Mouse (Mus musculus) forebrain, postnatal 0 days (tissue): ENCODE measurements around the gene Hcst. TPM values are rescaled to one million over a fixed set of nuclear protein-coding genes. Genes with fewer than 3 reads are reported as not detected.

ENCODE experiments used
- ATAC-seq: fragments of 200-750 bp; cut with Nextera tagmentation; 2 replicates; pipeline ENCODE4 v1.8.0; 2017; ENCODE audit warnings: mild to moderate bottlenecking, moderate library complexity
- DNase-seq: peaks from one replicate; pipeline ENCODE4 v3.0.0-alpha.2; 2015
- H3K27ac ChIP-seq: fragments of 300-500 bp; sonication (generic); 2 replicates; pipeline ENCODE4 v1.5.1; 2014; ENCODE audit warnings: low read depth, mild to moderate bottlenecking, antibody characterized with exemption, low read length, moderate library complexity, mixed read lengths
- H3K27me3 ChIP-seq: fragments of 300-500 bp; sonication (generic); 2 replicates; pipeline ENCODE4 v1.6.1; 2014; ENCODE audit warnings: mild to moderate bottlenecking, low read length, mixed read lengths; ENCODE audit not compliant: insufficient read depth
- H3K36me3 ChIP-seq: fragments of 300-500 bp; sonication (generic); 2 replicates; pipeline ENCODE4 v1.6.1; 2014; ENCODE audit warnings: mild to moderate bottlenecking, moderate library complexity; ENCODE audit not compliant: insufficient read depth
- H3K4me1 ChIP-seq: fragments of 300-500 bp; sonication (generic); 2 replicates; pipeline ENCODE4 v1.6.1; 2014; ENCODE audit warnings: antibody characterized with exemption; ENCODE audit not compliant: insufficient read depth
- H3K4me2 ChIP-seq: fragments of 300-500 bp; sonication (generic); 2 replicates; pipeline ENCODE4 v1.6.1; 2014; ENCODE audit warnings: low read depth, mild to moderate bottlenecking, moderate library complexity
- H3K4me3 ChIP-seq: fragments of 300-500 bp; sonication (generic); 2 replicates; pipeline ENCODE4 v1.5.1; 2014; ENCODE audit warnings: low read depth, low read length, mixed read lengths
- H3K9ac ChIP-seq: fragments of 300-500 bp; sonication (generic); 2 replicates; pipeline ENCODE4 v1.6.1; 2014; ENCODE audit warnings: mild to moderate bottlenecking
- H3K9me3 ChIP-seq: fragments of 300-500 bp; sonication (generic); 2 replicates; pipeline ENCODE4 v1.6.1; 2016; ENCODE audit warnings: low read length
- CTCF ChIP-seq: sonication (generic); IDR thresholded peaks from 2 replicates; pipeline ENCODE4 v1.5.1; 2016; ENCODE audit warnings: antibody characterized with exemption, control low read depth, low read depth
- WGBS: fragments of 180-500 bp; shearing (Covaris S2); extraction: QIAGEN DNeasy Blood & Tissue Kit; methylation state at CpG from one replicate; pipeline ENCODE4 v1.1.7; 2014; 5-methylcytosine and 5-hydroxymethylcytosine counted together
- polyA plus RNA-seq: library from polyadenylated mRNA; unstranded; fragments of >200 nt; fragmentation: Nextera tagmentation; extraction: Ambion mirVana; gene quantifications from 2 replicates; pipeline ENCODE4 v1.2.1, GENCODE M21; 2015
- total RNA-seq: library from RNA; depleted of rRNA; stranded (reverse); fragments of >200 nt; gene quantifications from 2 replicates; pipeline ENCODE4 v1.2.3, GENCODE M21; 2014

Gene Hcst
- total and polyA plus RNA-seq, 2 experiments from 2014 or later: 0.41 TPM; not detected in 1

DNA sequence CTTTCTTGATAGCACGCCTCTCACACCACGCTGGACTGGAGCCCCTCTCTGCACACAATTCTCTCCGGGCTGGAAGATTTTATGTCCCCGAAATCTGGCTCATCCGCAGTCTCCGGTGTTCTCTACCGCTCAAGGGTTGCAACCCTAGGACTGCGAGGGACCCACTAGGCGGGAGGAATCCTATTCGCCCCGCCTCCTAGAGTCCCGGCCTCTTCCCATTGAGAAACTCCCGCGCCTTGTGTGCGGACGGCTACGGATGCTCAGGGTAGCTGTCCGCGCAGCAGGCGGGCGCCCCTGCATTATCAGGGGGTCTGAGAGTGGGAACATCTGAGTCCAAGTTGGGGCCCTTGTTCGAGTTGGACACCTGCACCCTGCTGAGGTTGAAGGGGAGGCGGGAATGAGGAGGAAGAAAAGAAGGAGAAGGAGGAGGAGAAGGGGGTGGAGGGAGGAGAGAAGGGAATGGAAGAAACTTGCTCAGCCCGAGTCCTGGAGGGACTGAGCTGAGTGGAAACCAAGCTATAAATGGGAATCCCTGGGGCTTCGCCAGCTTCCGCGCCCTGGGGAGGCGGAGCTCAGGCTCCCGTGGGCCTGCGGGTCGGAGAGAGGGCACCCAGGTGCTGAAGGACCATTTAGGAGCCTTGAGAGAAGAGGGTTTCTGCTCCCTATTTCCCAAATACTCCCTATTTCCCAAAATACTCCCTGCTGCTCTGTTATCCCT lies 37.4 kb upstream of the Hcst start:
- no peaks in the 10 kb centered on the region for H3K36me3 ChIP-seq
- no peak; the same call in 1 of the 2 replicates for ATAC-seq
- peaks cover 82% of the 10 kb centered on the region for H3K27me3 ChIP-seq
- 0 out of 2 replicates have a peak, but pooled peaks cover 4% of the 10 kb centered on the region for H3K9me3 ChIP-seq
- H3K4me3 ChIP-seq: peak overlapping the region; percentile 11
- peaks cover 4% of the 10 kb centered on the region; the same call in 1 of the 2 replicates for H3K4me1 ChIP-seq
- under 1% methylated on average over 30 of the region's 31 CpGs for WGBS
- H3K9ac ChIP-seq: no peak overlapping the region
- H3K27ac ChIP-seq: no peak overlapping the region
- peak overlapping the region; percentile 42 for H3K4me2 ChIP-seq
- DNase-seq: no peak
- no peak for TF ChIP-seq CTCF

DNA sequence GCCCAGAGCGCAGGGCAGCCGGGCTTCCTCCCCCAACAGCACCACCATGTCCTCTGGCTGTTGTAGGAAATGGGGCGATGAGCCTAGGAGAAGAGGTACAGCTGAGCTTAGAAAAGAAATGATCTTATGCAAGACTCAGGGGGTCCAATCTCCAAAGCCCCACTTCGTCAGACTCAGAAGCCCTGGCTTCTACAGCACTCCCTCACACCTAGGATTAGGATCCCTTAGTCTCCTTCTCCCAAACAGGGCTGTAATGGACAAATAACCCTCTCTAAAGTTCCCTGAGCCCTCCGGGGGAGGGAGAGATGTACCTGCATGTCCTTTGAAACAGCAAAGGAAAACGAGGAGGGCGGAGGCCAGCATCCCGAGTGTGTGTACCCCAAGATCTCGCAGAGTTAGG lies 36.8 kb upstream of the Hcst start:
- peak overlapping the region; percentile 42 for H3K4me2 ChIP-seq
- ATAC-seq (no peak), DNase-seq (no peak)
- 2% methylated on average over 9 of the region's 9 CpGs for WGBS
- no peak overlapping the region for H3K9ac ChIP-seq
- no peak for TF ChIP-seq CTCF
- peaks cover 82% of the 10 kb centered on the region for H3K27me3 ChIP-seq
- H3K4me1 ChIP-seq: peaks cover 4% of the 10 kb centered on the region; the same call in 1 of the 2 replicates
- H3K27ac ChIP-seq: no peak overlapping the region
- 0 out of 2 replicates have a peak, but pooled peaks cover 4% of the 10 kb centered on the region for H3K9me3 ChIP-seq
- H3K4me3 ChIP-seq: peak overlapping the region; percentile 11; the same call in 1 of the 2 replicates
- no peaks in the 10 kb centered on the region for H3K36me3 ChIP-seq

DNA sequence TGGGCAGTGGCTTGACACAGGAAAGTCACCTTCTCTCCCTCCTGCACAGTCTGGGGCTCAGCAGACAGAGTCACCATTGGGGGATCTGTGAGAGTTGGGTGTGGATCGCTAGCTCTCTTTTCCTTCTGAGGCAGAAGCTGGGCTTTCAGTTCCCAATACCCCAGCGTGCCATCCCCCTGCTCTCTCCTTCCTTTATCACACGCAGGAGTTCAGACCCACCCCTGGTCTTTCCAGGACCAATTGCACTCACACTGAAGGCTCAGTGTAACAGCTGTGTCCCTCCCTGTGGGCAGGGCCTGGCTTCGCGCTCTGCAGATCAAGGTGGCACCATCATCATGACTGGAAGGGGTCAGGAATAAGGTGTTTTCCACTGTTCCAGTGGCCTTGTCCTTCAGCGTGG lies 34.6 kb upstream of the Hcst start:
- Histone ChIP-seq H3K27me3 (peaks cover 60% of the 10 kb centered on the region), H3K9ac (no peak overlapping the region), H3K36me3 (no peaks in the 10 kb centered on the region), H3K27ac (no peak overlapping the region), H3K4me3 (no peak overlapping the region), H3K4me1 (peaks cover 4% of the 10 kb centered on the region; the same call in 1 of the 2 replicates), H3K9me3 (0 out of 2 replicates have a peak, but pooled peaks cover 4% of the 10 kb centered on the region), H3K4me2 (no peak overlapping the region)
- no peak for ATAC-seq
- 10% methylated on average over 6 of the region's 6 CpGs for WGBS
- DNase-seq: no peak
- no peak for TF ChIP-seq CTCF

DNA sequence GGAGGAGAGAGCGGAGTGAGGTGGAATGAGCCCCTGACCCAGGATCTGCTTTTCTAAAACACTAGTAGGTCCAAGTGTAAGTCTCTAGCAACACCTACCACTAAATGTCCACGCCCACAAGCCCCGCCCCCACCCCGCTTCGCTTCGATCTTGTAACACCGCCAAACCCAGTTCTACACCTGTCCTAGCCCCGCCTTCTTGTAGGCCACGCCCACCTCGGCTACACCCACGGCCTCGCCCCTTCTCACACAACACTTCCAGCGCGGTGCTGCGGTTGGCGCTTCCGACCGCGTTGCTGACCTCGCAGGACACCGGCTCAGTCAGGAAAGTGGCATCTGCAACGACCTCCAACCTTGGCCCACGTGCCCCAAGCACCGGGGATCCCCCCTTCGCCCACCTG lies 34.1 kb upstream of the Hcst start:
- Histone ChIP-seq H3K27me3 (peaks cover 57% of the 10 kb centered on the region), H3K9ac (no peak overlapping the region)

DNA sequence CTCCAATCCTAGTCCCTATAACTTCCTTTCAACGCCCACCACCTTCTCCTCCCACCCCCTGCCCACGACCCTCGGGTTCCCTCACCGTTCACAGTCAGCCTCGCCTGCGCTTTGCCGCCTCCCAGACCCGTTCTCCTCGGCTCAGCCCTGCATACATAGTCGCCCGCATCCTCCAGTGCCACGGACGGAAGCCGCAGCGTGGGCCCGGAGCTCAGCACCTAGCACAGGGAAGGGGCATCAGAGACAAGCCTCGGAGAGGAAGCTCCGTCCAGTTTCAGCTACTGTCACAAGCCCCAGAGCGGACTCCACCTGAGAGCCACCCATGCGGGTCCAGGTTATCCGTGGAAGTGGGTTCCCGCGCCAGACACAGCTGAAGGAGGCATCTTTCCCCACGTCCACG lies 33.7 kb upstream of the Hcst start:
- H3K27ac ChIP-seq: no peak overlapping the region
- H3K27me3 ChIP-seq: peaks cover 52% of the 10 kb centered on the region
- 0 out of 2 replicates have a peak overlapping the region, but pooled peaks have one; percentile 8 for H3K4me2 ChIP-seq
- DNase-seq: no peak
- H3K9ac ChIP-seq: no peak overlapping the region
- H3K4me3 ChIP-seq: 0 out of 2 replicates have a peak overlapping the region, but pooled peaks have one; percentile 2
- no peak for TF ChIP-seq CTCF
- H3K4me1 ChIP-seq: peaks cover 4% of the 10 kb centered on the region; the same call in 1 of the 2 replicates
- no peaks in the 10 kb centered on the region for H3K36me3 ChIP-seq
- ATAC-seq: no peak
- H3K9me3 ChIP-seq: 0 out of 2 replicates have a peak, but pooled peaks cover 4% of the 10 kb centered on the region
- 11% methylated on average over 25 of the region's 25 CpGs for WGBS

More for the DNA sequence above, 34.1 kb upstream of the Hcst start:
- DNase-seq: no peak
- Histone ChIP-seq H3K9me3 (0 out of 2 replicates have a peak, but pooled peaks cover 4% of the 10 kb centered on the region), H3K4me1 (peaks cover 4% of the 10 kb centered on the region; the same call in 1 of the 2 replicates), H3K27ac (no peak overlapping the region), H3K4me3 (0 out of 2 replicates have a peak overlapping the region, but pooled peaks have one; percentile 2), H3K36me3 (no peaks in the 10 kb centered on the region), H3K4me2 (0 out of 2 replicates have a peak overlapping the region, but pooled peaks have one; percentile 8)
- no peak for ATAC-seq
- WGBS: 2% methylated on average over 25 of the region's 25 CpGs
- TF ChIP-seq CTCF: no peak

DNA sequence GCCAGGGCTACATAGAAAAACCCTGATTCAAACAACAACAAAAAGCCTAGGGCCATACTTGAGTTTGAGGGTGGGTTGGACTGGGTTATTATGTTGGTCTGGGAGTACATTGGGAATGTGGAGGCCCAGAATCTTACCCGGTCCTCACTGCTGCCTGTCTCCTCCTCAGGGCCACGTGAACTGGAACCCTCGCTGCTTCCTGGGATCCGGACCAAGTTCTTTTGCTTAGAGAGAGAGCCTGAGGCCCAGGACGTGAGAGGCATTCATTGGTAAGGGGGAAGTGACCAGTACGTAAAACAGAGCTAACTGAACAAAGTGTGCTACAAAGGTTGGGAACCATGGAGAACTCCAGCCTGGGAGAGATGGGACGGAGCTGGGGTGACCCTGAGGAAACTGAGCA lies 30.6 kb upstream of the Hcst start:
- no peak overlapping the region for H3K27ac ChIP-seq
- no peak overlapping the region for H3K4me3 ChIP-seq
- no peaks in the 10 kb centered on the region for H3K9me3 ChIP-seq
- peaks cover 30% of the 10 kb centered on the region for H3K27me3 ChIP-seq
- H3K36me3 ChIP-seq: no peaks in the 10 kb centered on the region
- no peak overlapping the region for H3K9ac ChIP-seq
- ATAC-seq (no peak), DNase-seq (no peak)
- no peaks in the 10 kb centered on the region for H3K4me1 ChIP-seq
- WGBS: 60% methylated on average over 7 of the region's 7 CpGs
- TF ChIP-seq CTCF: no peak
- H3K4me2 ChIP-seq: no peak overlapping the region
